Mouse (Mus musculus) cerebellum, adult 11-12 months (tissue): Measurements from ENCODE around the gene Cenpo.
A peak's percentile ranks its signal among the peaks of the same experiment; 100 is the strongest.

Source experiments
- DNase-seq: peaks from one replicate; pipeline ENCODE4 v3.0.0; 2022

The Cenpo gene

GRCm38 (mm10) chr12:4194643-4195042, 39.5 kb downstream of the Cenpo start:
- DNase-seq = no peak

GRCm38 (mm10) chr12:4193025-4193740, 40.9 kb downstream of the Cenpo start:
- DNase-seq = no peak

DNA sequence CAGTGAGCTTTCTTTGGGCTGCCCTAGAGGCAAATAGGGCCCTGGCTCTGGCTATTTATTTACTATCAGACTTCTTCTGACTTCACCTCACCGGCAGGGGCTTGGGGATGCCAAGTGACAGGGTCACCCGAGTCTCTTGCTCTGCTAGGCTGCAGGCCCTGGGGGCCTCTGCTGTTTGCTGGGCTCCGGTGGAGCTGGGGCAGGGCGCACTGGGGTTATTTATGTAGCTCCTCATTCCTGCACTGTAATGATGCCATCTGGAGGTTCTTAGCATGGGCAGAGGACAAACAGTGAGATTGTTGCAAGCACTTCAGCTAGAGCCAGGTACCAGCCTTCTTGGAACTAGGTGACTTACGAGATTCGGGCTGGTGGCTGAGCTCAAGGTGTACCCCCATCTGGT, 41.6 kb downstream of the Cenpo start:
- peak; percentile 66 for DNase-seq

DNA sequence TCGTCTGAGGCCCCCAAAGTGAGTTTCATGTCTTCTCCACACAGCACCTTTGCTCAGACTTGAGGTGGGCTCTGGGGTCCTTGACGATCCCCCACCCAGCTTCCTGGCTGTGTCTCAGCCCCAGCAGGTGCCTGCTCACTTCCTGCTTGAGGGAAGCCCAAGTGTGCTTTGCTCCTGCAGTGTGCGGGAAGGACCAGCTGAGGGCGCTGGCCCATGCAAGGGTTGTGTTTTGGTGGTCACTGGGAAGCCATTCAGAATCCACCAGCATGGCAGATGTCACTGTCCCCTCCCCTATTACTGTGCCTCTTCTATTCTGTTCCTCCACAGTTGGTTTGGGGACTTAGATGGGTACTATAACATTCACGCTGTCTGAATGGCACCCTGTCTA, 45.0 kb downstream of the Cenpo start:
- no peak for DNase-seq

DNA sequence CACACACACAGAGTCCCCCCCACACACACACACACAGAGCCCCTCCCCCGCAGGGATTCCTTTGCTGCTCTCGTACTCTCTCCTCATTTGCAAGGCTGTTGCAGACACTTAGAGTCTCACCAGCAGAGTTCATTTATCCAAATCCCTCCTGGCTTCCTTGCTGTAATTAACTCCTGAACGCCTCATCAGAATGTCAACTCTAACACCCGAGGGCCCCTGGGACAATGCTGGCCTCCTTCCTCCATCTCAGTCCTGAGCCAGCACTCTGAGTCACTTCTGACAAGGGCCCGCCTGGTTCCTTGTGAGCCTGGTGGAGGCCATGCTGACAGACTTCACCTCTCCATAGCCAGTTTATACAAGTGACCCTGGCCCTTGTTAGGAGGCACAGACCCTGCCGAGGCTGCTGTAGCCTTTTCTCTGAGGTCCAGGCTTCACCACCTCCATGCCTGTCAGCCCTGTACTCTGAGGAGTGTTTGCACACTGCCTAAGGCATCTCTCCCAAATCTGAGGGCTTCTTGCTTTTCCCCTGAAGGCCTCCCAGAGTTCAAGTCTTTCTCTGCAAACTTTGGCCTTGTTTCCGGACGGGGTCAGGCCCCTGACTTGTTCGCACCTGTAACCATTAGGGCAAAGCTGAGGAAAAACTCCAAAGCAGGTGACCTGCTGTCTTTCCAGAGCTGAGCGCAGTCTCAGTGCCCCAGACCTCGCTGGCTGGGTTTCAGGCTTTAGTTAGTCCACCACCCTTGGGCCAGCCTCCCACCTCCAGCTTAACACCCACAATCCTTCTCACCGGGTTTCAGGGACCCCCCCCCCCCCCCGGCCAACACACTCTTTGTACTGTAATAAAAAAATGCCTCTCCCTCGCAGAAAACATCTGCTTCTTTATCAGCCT, 45.7 kb downstream of the Cenpo start:
- DNase-seq = peak; percentile 60

DNA sequence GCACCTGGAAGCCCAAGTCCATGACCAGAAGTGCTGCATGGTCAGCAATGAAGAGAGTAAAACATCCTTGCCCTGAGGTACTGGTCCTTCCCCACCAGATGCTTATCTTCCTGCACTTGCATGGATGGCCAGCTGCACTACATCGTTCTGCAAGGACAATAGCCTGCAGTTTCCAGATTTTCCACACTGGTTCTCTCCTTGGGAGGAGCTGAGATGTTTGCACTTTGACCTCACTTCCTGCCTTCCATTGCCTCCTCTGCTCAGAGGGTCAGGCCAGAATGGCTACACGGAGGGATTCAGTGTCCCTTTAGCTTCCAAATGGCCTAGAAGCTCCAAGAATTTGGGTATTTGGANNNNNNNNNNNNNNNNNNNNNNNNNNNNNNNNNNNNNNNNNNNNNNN, 49.4 kb downstream of the Cenpo start:
- DNase-seq = no peak

GRCm38 (mm10) chr12:4180507-4180906, 53.6 kb downstream of the Cenpo start:
- DNase-seq = no peak

DNA sequence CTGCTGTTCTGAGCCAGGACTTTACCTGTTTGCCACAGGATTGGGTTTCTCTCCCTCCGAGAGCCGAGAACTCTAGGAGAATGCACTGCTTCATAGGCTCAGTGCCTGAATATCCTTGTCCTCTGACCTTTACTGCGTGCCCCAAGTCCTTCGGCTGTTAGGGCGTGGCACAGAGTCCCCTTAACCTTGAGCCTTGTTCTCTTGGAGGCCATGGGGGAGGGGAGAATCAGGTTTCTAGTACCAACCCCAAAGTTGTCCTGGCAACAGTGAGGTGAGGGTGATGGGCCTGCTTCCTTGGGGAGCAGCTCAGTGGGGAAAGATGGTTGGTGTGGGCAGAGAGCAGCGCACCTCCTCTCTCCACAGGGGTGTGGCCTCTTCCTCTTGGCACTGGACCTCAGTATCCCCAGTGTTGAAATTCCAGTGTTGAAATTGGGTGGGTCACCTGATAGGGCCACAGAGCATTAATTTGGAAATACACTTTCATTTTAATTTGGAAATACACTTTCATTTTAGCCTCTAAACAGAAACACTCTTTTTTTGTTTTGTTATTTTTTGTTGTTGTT, 54.3 kb downstream of the Cenpo start:
- no peak for DNase-seq

DNA sequence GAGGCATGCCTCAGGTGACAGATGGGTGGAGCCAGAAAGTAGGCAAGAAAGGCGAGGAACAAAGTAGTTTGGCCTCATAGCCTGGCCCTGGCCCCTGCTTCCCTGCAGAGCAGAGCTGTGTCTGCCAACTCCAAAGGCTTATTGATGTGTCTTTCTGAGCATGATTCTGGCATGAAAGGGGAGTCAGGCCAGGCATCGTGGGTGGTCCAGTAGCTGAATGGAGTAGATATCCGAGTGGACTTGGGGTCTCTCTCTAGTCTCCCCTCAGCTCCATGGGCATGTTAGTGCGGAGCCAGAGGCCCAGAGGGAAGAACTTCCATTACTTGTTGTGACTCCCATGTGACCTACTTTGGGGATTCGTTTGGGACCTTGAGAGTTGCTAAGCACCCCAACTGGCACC, 55.3 kb downstream of the Cenpo start:
- no peak for DNase-seq

DNA sequence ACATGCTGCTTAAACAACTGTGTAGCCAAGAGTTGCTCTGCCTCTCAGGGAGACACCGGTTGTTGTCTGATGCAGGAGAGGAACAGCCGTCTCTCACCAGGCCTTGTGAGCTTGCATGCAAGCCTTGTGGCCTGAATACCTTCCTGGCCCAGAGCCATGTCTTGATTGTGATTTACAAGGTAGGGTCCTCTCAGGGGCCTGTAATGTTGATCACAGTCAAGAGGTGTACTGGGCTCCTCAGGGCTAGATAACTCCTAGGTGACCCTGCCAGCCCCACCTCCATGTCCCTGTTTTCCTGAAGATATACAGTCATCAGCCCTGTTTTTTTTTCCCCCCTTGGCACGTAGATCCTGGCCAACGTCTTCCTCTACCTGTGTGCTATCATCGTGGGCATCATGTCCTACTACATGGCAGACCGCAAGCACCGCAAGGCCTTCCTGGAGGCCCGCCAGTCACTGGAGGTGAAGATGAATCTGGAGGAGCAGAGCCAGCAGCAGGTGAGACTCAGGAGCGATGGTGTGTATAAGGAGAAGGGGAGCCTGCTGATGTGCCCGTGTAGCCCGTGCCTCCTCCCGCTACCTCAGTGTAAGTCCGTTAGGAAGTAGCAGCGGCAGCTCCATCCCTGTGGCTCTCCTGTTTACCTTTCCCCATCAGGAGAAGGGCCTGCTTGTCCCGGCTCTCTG, 60.8 kb downstream of the Cenpo start:
- DNase-seq = peak; percentile 78

DNA sequence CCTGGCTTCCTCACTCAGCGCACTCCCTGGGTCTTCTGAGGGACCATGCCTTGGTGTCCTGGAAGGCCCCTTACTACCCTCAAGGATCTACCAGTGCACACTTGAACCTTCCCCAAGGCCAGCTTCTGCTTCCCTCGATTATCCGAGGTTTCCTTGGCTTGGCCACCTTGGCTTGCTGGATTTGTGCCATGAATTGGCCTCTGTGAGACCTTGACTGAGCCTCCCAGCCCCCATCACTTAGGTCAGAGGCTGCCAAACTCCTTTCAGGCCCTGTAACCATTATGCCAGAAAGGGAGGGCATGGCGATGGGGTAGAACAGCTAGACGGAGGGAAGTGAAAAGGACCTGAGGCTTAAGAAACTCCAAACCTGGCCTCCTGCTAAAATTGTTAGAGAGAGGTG, 64.5 kb downstream of the Cenpo start:
- DNase-seq = no peak

- no peak for DNase-seq
Observed at GRCm38 (mm10) chr12:4169058-4169457, 65.0 kb downstream of the Cenpo start.

DNA sequence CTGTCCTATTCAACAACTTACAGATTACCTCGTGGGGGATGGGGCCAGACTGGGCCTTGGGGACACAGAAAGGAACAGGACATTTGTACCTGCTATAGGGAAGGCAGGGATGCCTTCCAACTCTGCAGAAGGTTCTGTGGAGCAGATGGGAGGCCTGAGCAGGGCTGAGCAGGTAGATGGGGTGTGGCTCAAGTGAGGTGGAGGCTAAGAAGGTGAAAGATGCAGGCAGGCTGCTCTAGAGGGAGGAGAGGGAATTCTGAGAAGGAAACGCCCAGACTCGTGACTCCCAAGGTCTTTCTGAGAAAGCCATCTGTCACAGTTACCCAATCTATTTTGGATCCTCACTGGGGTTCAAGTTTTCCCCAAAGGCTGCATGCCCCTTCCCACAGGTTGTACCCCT, 67.1 kb downstream of the Cenpo start:
- DNase-seq = no peak

GRCm38 (mm10) chr12:4162886-4163285, 71.2 kb downstream of the Cenpo start:
- DNase-seq = no peak

GRCm38 (mm10) chr12:4160322-4160721, 73.8 kb downstream of the Cenpo start:
- no peak for DNase-seq

DNA sequence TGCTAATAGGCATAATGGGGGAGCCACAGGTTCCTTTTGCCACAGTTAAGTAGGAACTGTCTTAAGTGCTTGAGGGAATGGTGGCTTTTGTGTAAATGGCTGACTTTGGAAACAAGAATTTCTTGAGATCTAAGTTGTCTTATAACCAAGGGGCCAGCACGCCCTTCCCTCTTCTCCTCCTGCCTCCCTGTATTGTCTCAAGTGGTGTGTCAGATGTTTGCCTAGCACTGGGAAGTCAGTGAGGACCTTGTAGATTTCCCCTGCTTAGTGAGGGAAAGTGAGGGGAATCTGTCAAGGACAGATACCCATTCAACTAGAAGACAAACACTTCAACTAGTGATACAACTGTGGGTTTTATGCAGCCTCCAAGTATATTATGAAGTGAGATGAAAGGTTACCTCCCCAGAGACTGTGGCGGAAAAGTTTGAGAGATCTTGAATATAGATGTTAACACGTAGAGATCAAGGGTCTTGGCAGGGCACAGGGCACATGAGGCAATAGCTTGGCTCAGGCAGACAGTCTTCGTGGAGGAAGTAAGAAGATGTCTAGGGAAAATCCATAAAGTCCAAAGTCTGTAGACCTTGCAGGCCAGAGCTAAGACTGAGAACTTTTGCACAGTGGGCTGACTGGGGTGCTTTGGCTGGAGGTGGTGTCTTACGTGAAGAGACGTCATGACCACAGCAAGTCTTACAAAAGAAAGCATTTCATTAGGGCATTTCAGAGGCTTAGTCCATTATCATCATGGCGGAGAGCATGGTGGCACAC, 75.0 kb downstream of the Cenpo start:
- no peak for DNase-seq

GRCm38 (mm10) chr12:4158179-4158578, 75.9 kb downstream of the Cenpo start:
- DNase-seq = no peak

- peak; percentile 93 for DNase-seq
Observed at GRCm38 (mm10) chr12:4157466-4157865, 76.6 kb downstream of the Cenpo start.

DNA sequence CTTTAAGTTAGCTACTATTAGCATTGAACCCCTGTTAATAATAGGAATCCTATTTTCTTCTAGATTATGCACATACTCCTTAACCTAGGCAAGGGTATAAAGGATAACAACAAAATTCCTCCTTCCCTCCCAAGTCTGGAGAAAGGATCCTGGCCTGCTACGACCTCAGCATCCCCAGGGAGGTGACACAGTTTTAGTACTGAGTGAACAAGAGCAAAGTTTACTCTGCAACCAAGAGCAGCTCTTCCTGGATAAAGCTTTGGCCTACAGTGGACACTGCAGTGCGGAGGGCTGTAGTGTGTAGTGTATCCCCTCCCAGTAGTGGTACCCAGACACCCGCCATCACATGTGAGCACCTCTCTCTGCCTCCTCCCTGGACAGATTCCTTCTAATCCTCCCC, 82.1 kb downstream of the Cenpo start:
- no peak for DNase-seq

DNA sequence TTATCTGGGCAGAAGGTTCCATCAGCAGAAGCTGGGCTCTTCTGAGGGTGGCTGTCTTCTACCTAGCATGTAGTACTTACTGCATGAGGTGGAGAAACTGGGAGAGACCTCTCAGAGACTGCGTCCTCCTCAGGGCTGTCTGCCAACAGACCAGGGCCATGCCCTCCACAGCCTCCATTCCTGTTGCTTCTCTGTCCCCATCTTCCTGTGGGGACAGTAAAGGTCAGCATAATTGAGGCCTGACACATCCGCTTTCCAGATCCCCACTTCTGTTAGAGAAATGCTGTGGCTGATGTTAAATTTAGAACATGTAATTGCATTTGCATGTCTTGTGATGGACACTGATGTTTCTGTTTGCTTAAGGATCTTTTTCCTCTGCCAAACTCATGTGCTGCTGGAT, 83.2 kb downstream of the Cenpo start:
- no peak for DNase-seq
